Mouse (Mus musculus) ES-E14 (cell line): ENCODE results near the gene Aebp2. TPM values are rescaled to one million over a fixed set of nuclear protein-coding genes. Genes with fewer than 3 reads are reported as not detected.

Experiments used
- DNase-seq: peaks from one replicate; pipeline ENCODE4 v3.0.0-alpha.2; 2013; ENCODE audit warnings: low read depth, low spot score
- H3K27ac ChIP-seq: 2 replicates; pipeline ENCODE4 v1.5.1; 2012; ENCODE audit warnings: low read depth, mild to moderate bottlenecking, low read length, moderate library complexity, mixed read lengths; ENCODE audit not compliant: poor library complexity, insufficient read depth, severe bottlenecking
- H3K36me3 ChIP-seq: 2 replicates; pipeline ENCODE4 v1.6.1; 2012; ENCODE audit warnings: mild to moderate bottlenecking, low read length, moderate library complexity, mixed read lengths; ENCODE audit not compliant: control insufficient read depth, poor library complexity, insufficient read depth, severe bottlenecking
- H3K4me1 ChIP-seq, 2 experiments: fragments of 150-350 bp in 1 of 2; sonication (generic) in 1 of 2; 2 replicates each; pipeline ENCODE4 v1.6.1; 2012; ENCODE audit warnings: low read length in 2 of 2, mild to moderate bottlenecking in 1 of 2, mixed read lengths in 1 of 2; ENCODE audit not compliant: control insufficient read depth in 2 of 2, insufficient read depth in 2 of 2, poor library complexity in 1 of 2
- H3K4me3 ChIP-seq, 2 experiments: fragments of 150-350 bp in 1 of 2; sonication (generic) in 1 of 2; 2 replicates each; pipeline ENCODE4 v1.5.1; 2012; ENCODE audit warnings: low read length in 2 of 2, low read depth in 1 of 2, mild to moderate bottlenecking in 1 of 2, mixed read lengths in 1 of 2; ENCODE audit not compliant: insufficient read depth in 1 of 2, poor library complexity in 1 of 2, severe bottlenecking in 1 of 2
- H3K9ac ChIP-seq: 2 replicates; pipeline ENCODE4 v1.6.1; 2012; ENCODE audit warnings: low read depth, mild to moderate bottlenecking, low read length, mixed read lengths; ENCODE audit not compliant: poor library complexity, insufficient read depth, severe bottlenecking
- H3K9me3 ChIP-seq: fragments of 150-350 bp; sonication (generic); 2 replicates; pipeline ENCODE4 v1.6.1; 2012; ENCODE audit warnings: low read depth, mild to moderate bottlenecking, low read length; ENCODE audit not compliant: control insufficient read depth, insufficient read depth
- CHD2 ChIP-seq: IDR thresholded peaks from 2 replicates; pipeline ENCODE4 v1.6.1; 2014; ENCODE audit warnings: mild to moderate bottlenecking, low read depth, low read length, inconsistent platforms
- HCFC1 ChIP-seq: IDR thresholded peaks from 2 replicates; pipeline ENCODE4 v1.6.1; 2012; ENCODE audit warnings: low read length, inconsistent platforms, borderline replicate concordance; ENCODE audit not compliant: insufficient read depth
- MAFK ChIP-seq: IDR thresholded peaks from 2 replicates; pipeline ENCODE4 v1.6.1; 2014; ENCODE audit warnings: mild to moderate bottlenecking, low read depth, low read length, inconsistent platforms; ENCODE audit not compliant: insufficient read depth
- ZC3H11A ChIP-seq: IDR thresholded peaks from 2 replicates; pipeline ENCODE4 v1.6.1; 2012; ENCODE audit warnings: low read depth, mild to moderate bottlenecking, inconsistent platforms, low read length, borderline replicate concordance
- ZNF384 ChIP-seq: IDR thresholded peaks from 2 replicates; pipeline ENCODE4 v1.6.1; 2012; ENCODE audit warnings: low read depth, low read length, inconsistent platforms
- in situ Hi-C, 2 experiments: fragments of 600-800 bp; cut with MboI; formaldehyde crosslinking; loops; one replicate each; pipeline ENCODE4 v1.15.1; 2025; ENCODE audit warnings: low sequenced_read_pairs in 2 of 2, inconsistent platforms in 1 of 2; ENCODE audit not compliant: unreplicated experiment in 2 of 2
- total RNA-seq: library from RNA; depleted of rRNA; stranded (reverse); fragments of 300-350 nt; gene quantifications from 2 replicates; pipeline ENCODE4 v1.2.3, GENCODE M21; 2012

The Aebp2 gene
- total RNA-seq, 1 experiment, result 77.4 TPM

GRCm38 (mm10) chr6:140697994-140698393 lies 75.5 kb downstream of the Aebp2 start:
- Histone ChIP-seq H3K4me3 (no peak overlapping the region), H3K9me3 (no peaks in the 10 kb centered on the region), H3K4me1 (no peaks in the 10 kb centered on the region; a peak in 1 of 4 replicates), H3K9ac (no peak overlapping the region), H3K27ac (no peak overlapping the region), H3K36me3 (no peaks in the 10 kb centered on the region)
- no peak for TF ChIP-seq ZC3H11A
- TF ChIP-seq ZNF384, result no peak
- no peak for TF ChIP-seq MAFK
- no peak for TF ChIP-seq CHD2
- no peak for TF ChIP-seq HCFC1
- no peak for DNase-seq
- in situ Hi-C loops, result no loop called here

GRCm38 (mm10) chr6:140698596-140698995 lies 76.1 kb downstream of the Aebp2 start:
- DNase-seq, result no peak

GRCm38 (mm10) chr6:140701259-140701658 lies 78.8 kb downstream of the Aebp2 start:
- Histone ChIP-seq H3K36me3 (no peaks in the 10 kb centered on the region), H3K27ac (no peak overlapping the region), H3K9ac (no peak overlapping the region), H3K4me3 (no peak overlapping the region), H3K4me1 (no peaks in the 10 kb centered on the region; a peak in 1 of 4 replicates), H3K9me3 (no peaks in the 10 kb centered on the region)
- DNase-seq, result no peak
- TF ChIP-seq HCFC1 (no peak), ZNF384 (no peak), CHD2 (no peak), ZC3H11A (no peak), MAFK (no peak)
- in situ Hi-C loops, result no loop called here

More at GRCm38 (mm10) chr6:140698596-140698995, 76.1 kb downstream of the Aebp2 start:
- Histone ChIP-seq H3K36me3 (no peaks in the 10 kb centered on the region), H3K9me3 (no peaks in the 10 kb centered on the region), H3K9ac (no peak overlapping the region), H3K4me1 (no peaks in the 10 kb centered on the region; a peak in 1 of 4 replicates), H3K27ac (no peak overlapping the region), H3K4me3 (no peak overlapping the region)
- in situ Hi-C loops, result no loop called here
- TF ChIP-seq ZNF384 (no peak), HCFC1 (no peak), MAFK (no peak), ZC3H11A (no peak), CHD2 (no peak)

- TF ChIP-seq MAFK (no peak), ZC3H11A (no peak), ZNF384 (no peak)
- in situ Hi-C loops, result no loop called here
- no peaks in the 10 kb centered on the region for H3K9me3 ChIP-seq
- DNase-seq, result no peak
- no peak overlapping the region for H3K9ac ChIP-seq
- no peak overlapping the region for H3K4me3 ChIP-seq
- H3K4me1 ChIP-seq, result peaks cover 0 to 2% of the 10 kb centered on the region in 2 experiments; a peak in 1 of 4 replicates
- no peaks in the 10 kb centered on the region for H3K36me3 ChIP-seq
- no peak overlapping the region for H3K27ac ChIP-seq
Measured at GRCm38 (mm10) chr6:140705132-140705531, 82.7 kb downstream of the Aebp2 start.

- Histone ChIP-seq H3K4me1 (peaks cover 0 to 2% of the 10 kb centered on the region in 2 experiments; a peak in 1 of 4 replicates), H3K9me3 (no peaks in the 10 kb centered on the region), H3K27ac (no peak overlapping the region), H3K9ac (no peak overlapping the region), H3K36me3 (no peaks in the 10 kb centered on the region), H3K4me3 (no peak overlapping the region)
- no peak for DNase-seq
- TF ChIP-seq HCFC1, result no peak
- TF ChIP-seq ZC3H11A, result peak; percentile 26; the same call in 1 of the 2 replicates
- in situ Hi-C loops, result no loop called here
Measured at GRCm38 (mm10) chr6:140706056-140706455, 83.6 kb downstream of the Aebp2 start.
